Mouse (Mus musculus) embryonic facial prominence, embryonic 13.5 days (tissue): ENCODE results near the gene Ggt7. TPM values are rescaled to one million over a fixed set of nuclear protein-coding genes. Genes with fewer than 3 reads are reported as not detected.
A peak's percentile ranks its signal among the peaks of the same experiment; 100 is the strongest.
"Not testable (repeated sequence)": the region's sequence is repeated elsewhere in the genome, so short reads cannot be mapped to it uniquely, and the experiment has no call there.

Experiments
- ATAC-seq: fragments of 200-750 bp; cut with Nextera tagmentation; 2 replicates; pipeline ENCODE4 v1.8.0; 2017; ENCODE audit warnings: low read depth; ENCODE audit not compliant: insufficient number of reproducible peaks, insufficient read depth, low FRiP score, low TSS enrichment
- H3K27ac ChIP-seq: fragments of 300-500 bp; sonication (generic); 2 replicates; pipeline ENCODE4 v1.5.1; 2015; ENCODE audit warnings: moderate library complexity, mild to moderate bottlenecking, inconsistent platforms
- H3K27me3 ChIP-seq: fragments of 300-500 bp; sonication (generic); 2 replicates; pipeline ENCODE4 v1.6.1; 2015; ENCODE audit warnings: mild to moderate bottlenecking, inconsistent platforms
- H3K36me3 ChIP-seq: fragments of 300-500 bp; sonication (generic); 2 replicates; pipeline ENCODE4 v1.6.1; 2015; ENCODE audit warnings: mild to moderate bottlenecking, inconsistent platforms
- H3K4me1 ChIP-seq: fragments of 300-500 bp; sonication (generic); 2 replicates; pipeline ENCODE4 v1.6.1; 2015; ENCODE audit warnings: inconsistent platforms
- H3K4me2 ChIP-seq: fragments of 300-500 bp; sonication (generic); 2 replicates; pipeline ENCODE4 v1.6.1; 2015; ENCODE audit warnings: moderate library complexity, mild to moderate bottlenecking, inconsistent platforms
- H3K4me3 ChIP-seq: fragments of 300-500 bp; sonication (generic); 2 replicates; pipeline ENCODE4 v1.5.1; 2015; ENCODE audit warnings: mild to moderate bottlenecking, inconsistent platforms
- H3K9ac ChIP-seq: fragments of 300-500 bp; sonication (generic); 2 replicates; pipeline ENCODE4 v1.6.1; 2015; ENCODE audit warnings: mild to moderate bottlenecking, inconsistent platforms
- H3K9me3 ChIP-seq: fragments of 300-500 bp; sonication (generic); 2 replicates; pipeline ENCODE4 v1.6.1; 2016; ENCODE audit warnings: inconsistent platforms
- WGBS: fragments of 180-500 bp; shearing (Covaris S2); methylation state at CpG from one replicate; pipeline ENCODE4 v1.1.7; 2015; ENCODE audit warnings: mixed read lengths; 5-methylcytosine and 5-hydroxymethylcytosine counted together
- polyA plus RNA-seq: library from polyadenylated mRNA; unstranded; fragments of >200 nt; fragmentation: Nextera tagmentation; extraction: Ambion mirVana; gene quantifications from 2 replicates; pipeline ENCODE4 v1.2.1, GENCODE M21; 2015

Gene Ggt7
- polyA plus RNA-seq, 1 experiment from 2014 or later = 14.3 TPM

DNA sequence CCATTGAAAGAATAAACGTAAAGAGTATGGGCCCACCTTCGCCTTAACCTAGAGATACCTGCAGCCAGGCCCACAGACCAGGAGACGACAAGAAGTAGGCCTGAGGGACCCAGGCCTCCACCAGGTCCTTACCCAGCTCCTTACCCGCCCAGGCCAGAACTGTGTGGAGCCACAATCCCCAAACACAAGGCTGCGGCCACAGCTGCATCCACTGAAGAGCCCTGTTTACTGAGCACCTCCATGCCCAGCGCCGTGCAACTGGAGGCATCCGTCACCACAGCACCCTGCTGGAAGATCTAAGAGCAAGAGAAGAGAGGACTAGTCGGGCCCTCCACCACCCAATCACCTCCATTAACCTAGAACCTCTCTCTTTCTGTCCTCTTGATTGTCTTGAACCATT, 12.2 kb downstream of the Ggt7 start:
- no peak overlapping the region for H3K9ac ChIP-seq
- no peaks in the 10 kb centered on the region for H3K9me3 ChIP-seq
- peaks cover 3% of the 10 kb centered on the region; the same call in 1 of the 2 replicates for H3K36me3 ChIP-seq
- no peaks in the 10 kb centered on the region for H3K27me3 ChIP-seq
- H3K4me2 ChIP-seq = no peak overlapping the region
- no peak overlapping the region; the same call in 1 of the 2 replicates for H3K27ac ChIP-seq
- no peak for ATAC-seq
- WGBS = 92% methylated on average over 9 of the region's 9 CpGs
- H3K4me3 ChIP-seq = no peak overlapping the region
- H3K4me1 ChIP-seq = peaks cover 8% of the 10 kb centered on the region

DNA sequence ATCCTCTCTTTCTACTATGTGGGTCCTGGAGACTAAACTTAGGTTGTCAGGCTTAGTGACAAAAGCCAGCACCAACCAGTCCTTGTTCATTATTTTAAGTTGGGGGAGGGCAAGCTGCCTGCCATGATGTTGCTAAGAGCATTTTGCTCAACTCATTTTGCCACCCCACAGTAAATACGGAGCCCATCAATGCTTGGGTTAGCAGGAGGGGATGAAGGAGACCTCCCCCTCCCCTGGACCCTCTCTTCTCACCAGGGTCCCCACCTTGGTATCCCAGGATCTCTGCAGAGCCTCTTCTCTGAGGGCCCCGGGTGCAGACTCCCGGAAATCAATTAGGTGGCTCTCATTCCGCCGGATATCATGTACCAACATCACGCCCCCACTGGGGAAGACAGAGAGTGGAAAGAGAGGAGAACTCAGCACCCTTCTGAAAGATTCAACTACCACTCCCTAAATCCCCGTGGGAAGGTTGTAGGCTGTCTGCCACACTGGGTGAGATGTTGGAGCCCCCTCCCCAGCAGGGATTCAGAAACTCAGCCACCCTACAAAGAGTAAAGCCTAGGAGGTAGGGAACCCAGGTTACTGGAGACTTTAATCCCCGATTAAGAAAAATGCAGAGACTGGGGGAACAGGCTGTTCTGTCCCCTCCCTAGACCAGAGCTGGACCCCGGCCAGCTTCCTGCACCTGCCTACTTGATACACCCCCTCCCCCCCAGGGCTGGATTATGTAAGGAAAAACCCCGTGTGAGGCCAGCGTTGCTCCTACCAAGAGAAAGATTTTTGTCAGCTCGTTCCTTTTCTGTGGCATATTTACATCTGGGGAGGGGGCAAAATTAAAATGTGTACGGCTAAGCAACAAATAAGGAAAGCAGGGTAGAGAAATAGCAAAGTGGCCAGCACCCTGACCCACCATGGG, 13.3 kb downstream of the Ggt7 start:
- no peak overlapping the region for H3K9ac ChIP-seq
- H3K36me3 ChIP-seq = peaks cover 3% of the 10 kb centered on the region; the same call in 1 of the 2 replicates
- 0 out of 2 replicates have a peak overlapping the region, but pooled peaks have one; percentile 22 for H3K27ac ChIP-seq
- ATAC-seq = peak; percentile 81
- 48% methylated on average over 13 of the region's 13 CpGs for WGBS
- no peaks in the 10 kb centered on the region for H3K9me3 ChIP-seq
- 0 out of 2 replicates have a peak overlapping the region, but pooled peaks have one; percentile 5 for H3K4me2 ChIP-seq
- H3K27me3 ChIP-seq = no peaks in the 10 kb centered on the region
- H3K4me3 ChIP-seq = no peak overlapping the region
- H3K4me1 ChIP-seq = peaks cover 8% of the 10 kb centered on the region

DNA sequence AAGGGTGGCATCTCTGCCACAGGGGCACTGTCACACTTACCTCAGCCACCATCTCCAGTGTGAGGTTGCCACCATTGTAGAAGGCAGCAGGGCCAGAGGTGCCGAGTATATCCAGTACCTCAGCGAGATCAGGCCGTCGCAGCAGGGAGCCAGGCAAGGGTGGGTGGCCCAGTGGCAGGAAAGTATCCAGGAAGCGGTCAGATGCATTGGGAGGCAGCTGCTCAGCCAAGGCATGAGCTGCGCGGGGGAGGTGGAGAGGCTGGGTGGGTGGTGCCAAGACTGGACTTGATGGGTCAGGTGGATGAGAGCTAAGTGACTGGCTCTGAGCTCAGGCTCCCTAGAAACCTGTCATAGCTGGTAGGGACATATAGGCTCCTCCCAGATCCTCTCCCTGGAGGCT, 15.4 kb downstream of the Ggt7 start:
- Histone ChIP-seq H3K36me3 (peaks cover 9% of the 10 kb centered on the region; the same call in 1 of the 2 replicates), H3K27me3 (no peaks in the 10 kb centered on the region), H3K4me1 (peaks cover 8% of the 10 kb centered on the region), H3K4me2 (no peak overlapping the region), H3K4me3 (no peak overlapping the region), H3K9ac (no peak overlapping the region), H3K9me3 (no peaks in the 10 kb centered on the region), H3K27ac (no peak overlapping the region)
- no peak for ATAC-seq
- 79% methylated on average over 7 of the region's 7 CpGs for WGBS

DNA sequence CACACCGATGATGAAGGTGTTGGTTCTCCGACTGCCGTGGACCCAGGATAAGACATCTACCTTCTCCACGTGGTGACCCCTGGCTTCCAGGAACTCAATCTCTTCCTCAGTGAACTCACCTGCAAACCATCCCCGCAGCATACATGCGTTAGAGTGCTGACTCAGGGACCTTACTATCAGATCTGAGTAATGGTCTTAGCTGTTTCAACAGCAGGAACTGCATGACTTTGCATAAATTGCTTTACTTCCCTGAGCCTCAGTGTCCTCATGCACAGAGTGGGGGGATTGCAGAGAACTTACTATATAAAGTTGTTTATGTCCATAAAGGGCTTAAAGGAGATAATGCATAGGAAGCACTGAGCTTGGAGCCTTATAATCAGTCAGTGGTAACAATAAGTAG, 27.0 kb downstream of the Ggt7 start:
- H3K9ac ChIP-seq = no peak overlapping the region
- no peaks in the 10 kb centered on the region for H3K27me3 ChIP-seq
- H3K4me1 ChIP-seq = no peaks in the 10 kb centered on the region
- no peaks in the 10 kb centered on the region for H3K9me3 ChIP-seq
- no peak for ATAC-seq
- 0 out of 2 replicates have a peak, but pooled peaks cover 4% of the 10 kb centered on the region for H3K36me3 ChIP-seq
- no peak overlapping the region for H3K4me2 ChIP-seq
- no peak overlapping the region for H3K27ac ChIP-seq
- 94% methylated on average over 6 of the region's 6 CpGs for WGBS
- H3K4me3 ChIP-seq = no peak overlapping the region

DNA sequence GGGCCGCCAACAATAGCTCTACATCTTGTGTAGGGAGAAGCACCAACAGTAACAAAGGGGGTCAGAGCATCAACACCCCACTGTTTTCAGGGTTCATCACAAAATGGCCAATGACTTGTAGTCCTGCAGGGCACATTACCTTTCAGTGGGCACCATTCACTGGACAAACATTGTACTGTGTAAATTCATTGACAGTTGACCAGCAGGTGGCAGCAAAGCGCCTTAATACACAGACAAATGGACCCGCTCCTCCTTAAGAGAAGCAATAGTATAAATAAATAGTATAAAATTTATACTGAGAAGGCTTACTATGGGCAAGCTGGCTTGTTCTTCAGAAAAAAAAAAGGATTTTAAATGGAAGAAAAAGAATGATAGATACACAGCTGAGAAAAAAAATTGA, 36.0 kb downstream of the Ggt7 start:
- no peaks in the 10 kb centered on the region for H3K9me3 ChIP-seq
- no peaks in the 10 kb centered on the region for H3K27me3 ChIP-seq
- H3K4me1 ChIP-seq = no peaks in the 10 kb centered on the region
- no peak overlapping the region for H3K4me2 ChIP-seq
- ATAC-seq = no peak
- WGBS = 39% methylated on average over 3 of the region's 3 CpGs
- no peaks in the 10 kb centered on the region for H3K36me3 ChIP-seq
- H3K4me3 ChIP-seq = no peak overlapping the region
- no peak overlapping the region for H3K27ac ChIP-seq
- no peak overlapping the region for H3K9ac ChIP-seq

DNA sequence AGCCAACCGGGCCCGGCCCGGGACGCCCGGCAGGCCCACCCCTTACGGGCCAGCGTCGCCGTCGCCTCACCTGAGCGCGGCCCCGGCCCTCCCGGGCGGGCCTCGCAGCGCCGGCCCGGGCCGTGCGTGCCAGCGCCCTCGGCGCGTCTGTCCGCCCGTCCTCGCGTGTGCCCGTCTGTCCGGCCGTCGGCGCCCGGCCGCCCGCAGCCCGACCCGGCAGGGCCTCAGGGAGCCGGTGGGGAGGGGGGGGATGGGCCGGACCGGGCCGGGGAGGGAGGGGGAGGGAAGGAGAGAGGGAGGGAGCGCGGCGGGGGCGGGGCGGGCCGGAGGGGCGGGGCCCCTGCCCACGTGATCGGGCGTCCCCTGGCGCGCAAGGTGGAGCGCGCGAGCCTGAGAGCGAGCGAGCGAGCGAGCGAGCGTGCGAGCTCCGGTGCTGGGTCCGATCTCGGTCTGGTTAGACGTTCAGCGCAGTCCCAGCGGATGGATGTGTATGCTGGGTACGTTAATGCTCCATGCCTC, 44.4 kb downstream of the Ggt7 start, which contains the start of gene Ncoa6:
TSS of gene Ncoa6 (minus strand) at position 325 of the 519 bp plus-strand sequence.
- Histone ChIP-seq H3K4me2 (peak within 1 kb of the TSS; percentile 82), H3K4me1 (peaks cover 26% of the 10 kb centered on the region), H3K36me3 (no peaks in the 10 kb centered on the region), H3K4me3 (peak within 1 kb of the TSS; percentile 89), H3K9me3 (no peaks in the 10 kb centered on the region), H3K27me3 (no peaks in the 10 kb centered on the region), H3K27ac (peak within 1 kb of the TSS; percentile 89), H3K9ac (peak within 1 kb of the TSS; percentile 98)
- under 1% methylated on average over 54 of the region's 72 CpGs for WGBS
- peak; percentile 81 for ATAC-seq

DNA sequence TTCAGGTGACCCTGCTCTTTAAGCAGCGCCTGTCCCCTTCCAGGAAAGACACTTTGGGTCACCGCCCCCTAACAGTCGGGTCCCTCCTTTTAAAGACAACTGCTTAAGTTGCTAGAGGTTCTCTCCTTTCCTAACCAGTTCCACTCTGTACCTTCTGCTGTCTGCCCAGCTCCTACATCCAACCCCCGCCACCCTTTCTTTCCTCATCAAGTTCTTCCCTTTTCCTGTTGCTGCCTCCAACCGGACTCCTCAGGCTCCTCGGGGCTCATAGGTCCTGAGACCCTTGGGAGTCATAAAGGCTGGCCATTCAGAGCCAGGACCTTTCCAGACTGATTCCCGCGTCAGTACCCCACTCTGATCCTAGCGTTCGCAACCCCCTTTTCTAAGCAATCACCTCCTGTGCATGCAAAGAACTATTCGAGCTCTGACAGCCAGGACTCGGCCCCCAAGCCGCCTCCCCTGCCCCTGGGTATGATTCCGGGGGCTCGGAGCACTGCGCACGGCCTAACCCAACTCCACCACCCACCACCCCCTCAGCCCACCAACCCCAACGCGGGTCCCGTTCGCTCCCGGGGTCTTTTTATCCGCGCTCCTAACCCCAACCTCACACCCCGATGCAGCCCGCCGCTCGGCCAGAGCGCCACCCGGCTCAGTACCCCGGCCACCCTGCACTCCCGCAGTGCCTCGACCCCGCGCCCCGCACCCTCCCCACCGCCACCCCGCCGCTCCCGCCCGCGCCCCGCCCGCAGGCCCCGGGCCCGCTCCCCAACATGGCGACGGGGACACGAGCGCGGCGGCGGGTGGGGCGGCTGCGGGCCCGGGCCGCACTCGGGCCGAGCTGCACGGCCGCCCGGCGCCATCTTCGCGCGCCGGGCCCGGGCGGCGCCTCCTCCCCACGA, 45.1 kb downstream of the Ggt7 start:
- H3K4me3 ChIP-seq = peak overlapping the region; percentile 89
- H3K27me3 ChIP-seq = no peaks in the 10 kb centered on the region
- H3K9ac ChIP-seq = peak overlapping the region; percentile 98
- H3K4me1 ChIP-seq = peaks cover 26% of the 10 kb centered on the region
- ATAC-seq = peak; percentile 39
- no peaks in the 10 kb centered on the region for H3K9me3 ChIP-seq
- H3K36me3 ChIP-seq = no peaks in the 10 kb centered on the region
- under 1% methylated on average over 54 of the region's 71 CpGs for WGBS
- peak overlapping the region; percentile 89 for H3K27ac ChIP-seq
- peak overlapping the region; percentile 82 for H3K4me2 ChIP-seq

DNA sequence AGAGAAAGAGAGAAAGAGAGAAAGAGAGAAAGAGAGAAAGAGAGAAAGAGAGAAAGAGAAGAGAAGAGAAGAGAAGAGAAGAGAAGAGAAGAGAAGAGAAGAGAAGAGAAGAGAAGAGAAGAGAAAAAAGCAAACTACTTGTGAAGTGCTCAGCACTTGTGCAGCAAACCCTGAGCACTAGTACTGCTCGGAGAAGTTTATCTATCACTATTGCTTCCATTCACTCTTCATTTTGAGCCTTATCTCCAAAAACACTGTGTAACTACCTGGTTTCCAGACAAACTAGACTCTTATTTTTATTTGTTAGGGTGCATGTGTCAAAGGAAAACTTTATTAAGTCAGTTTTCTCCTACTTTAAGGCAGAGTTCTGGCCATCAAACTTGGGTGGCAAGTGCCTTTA, 51.2 kb downstream of the Ggt7 start:
- H3K27me3 ChIP-seq = no peaks in the 10 kb centered on the region
- no peak overlapping the region for H3K4me3 ChIP-seq
- no peak for ATAC-seq
- H3K4me2 ChIP-seq = no peak overlapping the region
- WGBS = 88% methylated on average over 1 of the region's 1 CpGs
- no peak overlapping the region for H3K27ac ChIP-seq
- no peaks in the 10 kb centered on the region for H3K9me3 ChIP-seq
- 0 out of 2 replicates have a peak, but pooled peaks cover 13% of the 10 kb centered on the region for H3K4me1 ChIP-seq
- no peak overlapping the region for H3K9ac ChIP-seq
- H3K36me3 ChIP-seq = peaks cover 3% of the 10 kb centered on the region; the same call in 1 of the 2 replicates

DNA sequence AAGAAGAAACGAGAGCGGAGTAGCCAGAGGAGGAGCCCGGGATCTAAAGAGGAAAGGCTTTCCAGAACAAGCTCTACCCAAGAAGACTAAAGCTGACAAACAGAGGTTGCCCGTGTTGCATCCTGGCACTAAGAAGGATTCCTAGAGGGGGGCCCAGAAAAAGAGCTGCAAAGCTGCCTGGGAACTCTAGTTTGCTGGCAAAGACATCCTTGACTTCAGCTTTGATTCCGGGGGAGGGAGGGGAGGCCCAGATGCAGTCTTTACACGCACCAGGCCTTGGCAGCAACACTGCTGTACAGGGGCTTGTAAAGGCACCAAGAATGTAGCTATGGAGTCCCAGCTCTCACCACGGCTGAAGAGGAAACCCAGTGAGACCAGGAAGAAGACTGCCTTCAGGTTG, 64.4 kb downstream of the Ggt7 start:
- ATAC-seq = no peak
- Histone ChIP-seq H3K9me3 (no peaks in the 10 kb centered on the region), H3K27me3 (no peaks in the 10 kb centered on the region), H3K36me3 (peaks cover 17% of the 10 kb centered on the region), H3K4me2 (no peak overlapping the region), H3K9ac (no peak overlapping the region), H3K4me1 (no peaks in the 10 kb centered on the region), H3K4me3 (no peak overlapping the region), H3K27ac (no peak overlapping the region)
- WGBS = 86% methylated on average over 7 of the region's 7 CpGs

DNA sequence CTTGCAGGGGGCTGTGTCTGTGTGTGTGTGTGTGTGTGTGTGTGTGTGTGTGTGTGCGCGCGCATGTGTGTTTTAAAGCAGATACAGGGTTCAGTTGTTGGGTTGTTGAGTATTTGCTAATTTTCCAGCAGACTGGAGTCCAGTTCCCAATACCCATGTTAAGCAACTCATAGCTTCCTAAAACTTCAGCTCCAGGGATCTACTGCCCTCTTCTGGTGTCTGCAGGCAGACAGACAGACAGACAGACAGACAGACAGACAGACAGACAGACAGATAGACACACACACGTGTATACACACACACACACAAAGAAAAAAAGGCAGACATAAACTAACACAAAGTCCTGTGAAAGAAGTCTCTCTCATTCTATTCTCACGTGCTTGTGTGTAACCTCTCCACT, 66.8 kb downstream of the Ggt7 start:
- Histone ChIP-seq H3K4me3 (no peak overlapping the region), H3K27me3 (no peaks in the 10 kb centered on the region), H3K4me1 (no peaks in the 10 kb centered on the region), H3K27ac (no peak overlapping the region), H3K36me3 (peaks cover 15% of the 10 kb centered on the region), H3K9me3 (no peaks in the 10 kb centered on the region), H3K9ac (no peak overlapping the region), H3K4me2 (no peak overlapping the region)
- 89% methylated on average over 5 of the region's 5 CpGs for WGBS
- no peak for ATAC-seq

DNA sequence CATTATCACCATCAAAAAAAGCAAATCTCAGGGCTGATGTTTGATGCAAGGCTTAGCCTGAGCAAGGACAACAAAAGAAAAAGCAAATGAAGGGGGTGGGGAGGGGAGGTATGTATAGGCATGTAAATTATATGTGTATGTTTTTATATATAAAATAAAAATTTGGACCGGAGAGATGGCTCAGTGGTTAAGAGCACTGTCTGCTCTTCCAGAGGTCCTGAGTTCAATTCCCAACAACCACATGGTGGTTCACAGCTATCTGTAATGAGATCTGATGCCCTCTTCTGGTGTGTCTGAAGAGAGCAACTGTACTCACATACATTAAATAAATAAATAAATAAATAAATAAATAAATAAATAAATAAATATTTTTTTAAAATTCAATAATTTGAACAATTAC, 70.1 kb downstream of the Ggt7 start:
- not testable (repeated sequence) for ATAC-seq, H3K9me3 ChIP-seq, H3K36me3 ChIP-seq, H3K4me3 ChIP-seq, H3K27ac ChIP-seq, H3K27me3 ChIP-seq, H3K9ac ChIP-seq, H3K4me2 ChIP-seq, H3K4me1 ChIP-seq
- 94% methylated on average over 1 of the region's 1 CpGs for WGBS
